Mouse (Mus musculus): ENCODE results near the gene Exph5.

Exph5 gene

DNA sequence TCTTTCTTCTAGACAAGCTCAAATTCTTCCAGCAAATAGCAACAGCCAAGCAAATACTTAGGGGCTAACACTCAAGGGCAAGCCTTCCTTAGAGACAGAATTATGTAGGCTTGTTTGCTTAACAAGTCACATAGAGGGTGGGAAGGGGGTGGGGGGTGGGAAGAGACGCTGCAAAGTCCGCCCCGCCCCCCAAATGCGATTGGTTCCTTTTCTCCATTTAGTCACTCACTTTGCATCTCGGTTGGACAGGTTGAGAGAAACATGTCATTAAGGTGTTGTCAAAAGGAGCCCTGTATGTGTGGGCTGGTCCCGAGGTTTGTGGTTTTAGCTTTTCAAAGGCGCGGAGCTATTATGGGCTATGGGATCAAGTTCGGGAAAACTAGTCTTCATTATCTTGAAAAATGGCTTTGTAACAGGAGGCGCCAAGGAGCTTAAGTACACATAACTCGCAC lies at the start of gene Exph5:
Gene Exph5 (plus strand): TSS at position 402 of the 452 bp plus-strand sequence.
- in situ Hi-C loops (cut with MseI, MboI), result no loop called here

DNA sequence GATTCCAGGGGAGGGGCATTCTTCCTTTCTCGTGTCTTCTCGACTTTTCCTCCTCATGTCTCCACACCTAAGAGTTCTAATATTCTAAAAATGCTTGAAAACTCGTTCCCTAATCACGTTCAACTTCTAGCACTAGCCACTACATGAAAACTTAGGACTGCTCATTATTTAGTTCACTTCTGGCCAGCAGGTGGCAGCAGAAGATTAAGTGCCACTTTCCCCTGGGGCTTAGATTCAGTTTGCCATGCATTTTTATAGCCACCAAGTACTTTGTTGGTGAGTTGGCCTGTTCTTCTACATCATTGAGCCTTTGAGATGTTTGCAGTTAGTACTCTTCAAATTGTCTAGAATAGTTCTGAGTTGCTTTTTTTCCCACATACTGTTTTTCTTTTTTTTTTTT lies 47.1 kb upstream of the Exph5 start:
- in situ Hi-C loops (cut with MseI, MboI), result loop anchor here in 1 of 2 experiments (5.0 kb wide), 1 partner anchor 143 kb away; no protein-coding TSS in a partner anchor

DNA sequence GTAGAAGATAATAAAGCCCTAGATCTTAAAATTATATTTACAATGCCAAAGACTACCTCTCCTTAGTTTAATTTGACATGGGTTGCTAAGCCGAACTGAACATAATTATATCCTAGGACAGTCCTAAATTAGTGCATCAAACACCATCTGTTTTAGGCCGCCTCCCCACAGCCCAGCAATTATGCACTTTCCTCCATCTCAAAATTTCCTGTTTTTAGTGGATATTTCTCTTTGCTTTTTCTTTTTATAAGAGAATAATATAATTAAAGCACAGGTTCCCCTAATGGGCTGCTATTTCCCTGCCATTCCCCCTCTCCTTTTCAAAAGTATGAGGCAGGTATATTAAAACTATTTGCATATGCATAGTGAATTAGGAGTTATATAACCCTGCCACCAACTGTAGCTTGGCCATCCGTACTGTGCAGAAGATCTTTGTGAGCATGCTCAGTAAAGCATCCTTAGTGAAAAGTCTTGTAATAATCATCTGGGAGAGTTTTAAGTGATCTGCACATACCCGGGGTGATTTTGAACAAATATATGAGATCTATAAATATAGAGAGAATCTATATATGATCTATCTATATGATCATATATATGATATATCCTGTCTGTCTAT lies 44.7 kb upstream of the Exph5 start:
- in situ Hi-C loops (cut with MseI, MboI), result loop anchor here in 1 of 2 experiments (5.0 kb wide), 1 partner anchor 141 kb away; no protein-coding TSS in a partner anchor

DNA sequence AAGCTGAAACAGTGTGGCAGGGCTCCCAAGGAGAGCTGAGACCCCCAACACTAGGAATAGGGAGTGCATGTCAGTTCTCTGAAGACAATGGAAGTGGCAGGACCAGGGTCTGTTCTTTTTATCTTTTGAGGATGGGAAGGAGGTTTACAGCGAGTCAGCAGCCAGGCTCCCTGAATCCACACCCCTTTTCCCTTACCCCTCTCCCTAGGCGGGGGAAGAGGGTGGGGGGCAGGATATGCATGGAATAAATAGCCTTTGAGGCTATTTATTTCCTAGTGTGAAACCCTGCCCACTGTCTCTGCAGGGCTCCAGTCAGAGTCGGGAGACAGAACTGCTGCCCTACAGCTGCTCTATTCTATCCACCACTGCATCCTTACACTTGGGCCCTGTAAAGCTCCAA lies 43.7 kb upstream of the Exph5 start:
- in situ Hi-C loops (cut with MseI, MboI), result loop anchor here in 1 of 2 experiments (5.0 kb wide), 1 partner anchor 140 kb away; no protein-coding TSS in a partner anchor

DNA sequence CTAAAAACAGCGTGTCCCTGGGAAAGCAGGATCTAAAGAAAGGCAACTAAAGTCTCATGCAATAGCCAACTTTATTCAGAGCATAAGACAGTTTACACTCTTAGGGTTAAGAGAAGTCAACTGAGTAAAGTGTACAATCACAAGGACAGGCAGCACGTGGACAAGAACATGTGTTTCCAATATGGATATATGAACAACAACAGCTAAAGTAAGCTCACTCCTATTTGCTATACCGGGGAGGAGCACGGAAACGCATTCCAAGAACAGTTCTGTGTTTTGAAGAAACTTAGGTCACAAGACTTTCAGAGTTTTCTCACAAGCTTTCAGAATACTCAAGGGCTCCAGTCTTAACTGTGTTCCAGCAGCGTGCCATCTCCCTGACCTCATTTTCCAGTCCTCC lies 43.3 kb upstream of the Exph5 start:
- in situ Hi-C loops (cut with MseI, MboI), result loop anchor here in 1 of 2 experiments (5.0 kb wide), 1 partner anchor 139 kb away; no protein-coding TSS in a partner anchor

DNA sequence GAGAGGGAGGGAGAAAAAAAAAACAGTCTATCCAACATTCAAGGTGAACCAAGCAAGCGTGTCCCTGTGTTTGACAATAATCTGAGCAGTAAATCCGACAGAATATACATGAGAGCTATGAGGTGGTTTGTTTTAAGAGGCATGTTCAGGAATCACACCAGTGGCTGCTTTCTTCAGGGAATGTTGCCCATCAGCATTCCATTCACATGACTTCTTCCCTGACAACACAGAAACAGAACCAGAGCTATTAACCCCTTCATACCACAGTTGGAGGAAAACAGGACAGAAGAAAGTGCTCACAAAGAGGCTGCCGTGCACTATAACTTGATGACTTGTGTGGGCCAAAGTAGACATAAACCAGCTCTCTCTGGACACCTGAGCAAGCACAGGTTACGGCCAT lies 37.1 kb upstream of the Exph5 start:
- in situ Hi-C loops (cut with MseI, MboI), result no loop called here

DNA sequence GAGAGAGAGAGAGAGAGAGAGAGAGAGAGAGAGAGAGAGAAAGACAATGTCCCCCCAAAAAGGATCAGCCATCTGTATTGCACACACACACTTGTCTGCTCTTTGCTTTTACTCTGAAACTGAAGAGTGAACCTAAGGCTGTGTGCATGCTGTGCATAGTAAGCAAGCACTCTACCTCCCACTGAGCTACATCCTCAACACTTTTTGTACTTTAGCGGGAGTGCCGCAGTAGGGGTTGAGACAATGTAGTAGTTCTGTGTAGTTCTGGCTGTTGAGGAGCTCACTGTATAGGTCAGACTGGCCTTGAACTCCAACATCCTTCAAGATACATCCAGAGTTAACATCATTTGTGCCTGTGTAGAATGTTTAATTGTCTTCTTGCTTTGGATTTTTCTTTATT lies 35.9 kb upstream of the Exph5 start:
- in situ Hi-C loops (cut with MseI, MboI), result no loop called here

DNA sequence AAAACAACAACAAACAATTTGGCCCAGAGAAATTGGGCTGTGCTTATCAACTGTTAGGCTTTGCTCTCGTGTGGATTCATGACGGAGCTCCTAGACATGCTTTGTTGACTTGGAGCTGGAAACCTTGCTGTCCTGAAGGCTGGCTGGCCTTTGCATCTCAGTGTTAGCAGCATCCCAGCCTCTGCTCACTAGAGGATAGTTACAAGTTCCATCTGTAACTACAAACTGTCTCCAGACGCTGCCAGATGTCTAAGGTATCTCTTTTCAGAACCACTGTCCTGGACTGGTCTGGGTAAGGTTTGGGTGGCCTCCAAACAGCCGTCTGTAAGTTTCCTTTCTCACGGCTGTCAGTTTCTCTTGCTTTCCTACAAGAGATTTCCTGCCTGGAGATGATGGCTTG lies 33.4 kb upstream of the Exph5 start:
- in situ Hi-C loops (cut with MseI, MboI), result no loop called here

DNA sequence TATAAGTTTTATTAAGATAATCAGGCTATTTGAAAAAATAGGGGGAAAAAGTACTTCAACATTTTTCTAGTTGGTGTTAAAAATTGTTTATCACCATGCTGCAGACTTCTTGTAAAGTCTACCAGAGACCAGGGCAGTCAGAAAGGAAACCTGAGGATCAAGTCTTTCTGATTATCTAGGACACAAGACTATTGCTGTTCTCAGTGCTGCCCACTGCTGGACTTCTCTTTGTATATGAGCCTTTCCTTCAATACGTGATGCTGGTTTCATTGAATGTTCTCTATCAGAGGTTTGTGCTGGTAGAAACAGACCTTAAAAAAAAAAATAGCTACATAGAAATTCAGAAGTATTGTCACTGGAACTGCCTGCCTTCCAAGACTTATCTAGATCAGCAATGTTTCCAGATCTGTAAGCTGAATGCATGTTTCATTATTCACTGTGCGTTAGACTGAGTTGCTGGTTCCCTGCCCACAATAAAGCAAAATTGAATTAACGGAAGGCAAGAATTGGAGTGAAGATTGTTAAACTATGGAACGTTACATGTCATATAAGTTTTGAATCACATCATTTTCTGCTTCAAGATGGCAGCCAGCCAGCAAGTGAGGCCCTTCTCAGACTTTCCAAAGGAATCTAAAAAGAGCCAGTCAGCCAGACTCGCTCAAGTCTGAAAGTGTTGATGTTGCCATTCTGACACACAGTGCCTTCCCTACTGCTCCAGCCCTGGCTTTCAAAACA lies 32.6 kb upstream of the Exph5 start:
- in situ Hi-C loops (cut with MseI, MboI), result no loop called here

DNA sequence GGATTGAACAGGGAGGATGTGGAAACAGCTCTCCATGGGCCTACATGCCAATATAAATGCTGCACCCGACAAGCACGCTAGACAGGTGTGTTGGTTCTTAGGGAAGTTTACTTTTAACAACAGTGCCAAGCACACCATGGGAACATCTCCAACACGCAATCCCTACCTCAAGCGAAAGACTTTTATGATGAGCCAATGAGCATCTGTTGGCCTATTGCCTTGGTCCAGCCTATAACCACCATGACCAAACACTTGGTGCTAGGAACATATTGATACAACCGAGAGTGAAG lies 32.1 kb upstream of the Exph5 start:
- in situ Hi-C loops (cut with MseI, MboI), result no loop called here

DNA sequence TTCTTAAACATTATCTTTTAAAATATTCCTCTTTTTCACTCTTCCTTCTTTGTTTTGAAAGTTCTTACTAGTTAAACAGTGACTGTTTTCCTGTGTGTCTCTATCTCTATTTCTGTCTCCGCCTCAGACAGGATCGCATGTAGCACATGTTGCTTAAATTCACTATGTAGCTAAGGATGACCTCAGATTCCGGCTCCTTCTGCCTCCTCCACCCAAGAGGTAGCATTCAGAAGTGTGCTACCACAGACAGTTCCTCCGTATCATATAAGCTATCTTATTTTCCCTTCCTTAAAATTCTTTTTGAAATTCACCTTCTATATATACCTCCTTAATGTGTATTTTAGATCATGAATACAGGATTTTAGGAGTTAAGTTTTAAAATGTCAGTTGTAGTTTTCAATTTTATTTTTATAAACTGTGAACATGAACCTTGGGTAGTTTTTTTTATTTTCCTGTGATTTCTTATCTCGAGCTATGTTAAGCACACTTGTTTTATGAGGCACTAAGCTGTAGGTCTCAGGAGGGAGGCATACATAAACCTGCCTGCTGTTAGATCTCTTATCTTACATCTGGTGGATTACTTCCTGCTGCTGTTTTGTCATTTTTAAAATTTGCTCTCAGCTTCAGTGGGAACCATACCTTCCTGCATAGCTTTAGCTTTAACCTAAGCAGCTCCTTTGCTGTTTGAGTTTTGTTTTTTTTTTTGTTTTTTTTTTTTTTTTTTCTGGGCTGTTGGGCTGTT lies 30.0 kb upstream of the Exph5 start:
- in situ Hi-C loops (cut with MseI, MboI), result no loop called here

DNA sequence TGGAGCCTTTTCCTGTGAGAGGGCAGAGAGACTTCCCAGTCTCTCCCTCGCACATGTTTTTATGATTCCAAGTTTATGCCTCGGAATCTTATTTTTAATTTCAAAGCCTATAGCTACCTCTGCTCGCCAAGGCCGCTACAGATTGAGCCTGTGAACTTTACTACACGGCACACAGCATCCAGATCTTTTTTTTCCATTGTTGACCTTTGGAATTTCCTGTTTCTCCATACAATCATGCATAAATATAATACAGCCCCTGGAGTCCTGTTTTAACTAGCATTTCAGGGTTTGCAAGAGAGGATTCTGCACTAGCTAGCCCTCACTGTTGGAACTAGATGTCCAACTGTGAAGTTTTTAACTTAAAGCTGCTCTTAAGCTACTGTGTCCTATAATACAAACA lies 29.3 kb upstream of the Exph5 start:
- in situ Hi-C loops (cut with MseI, MboI), result no loop called here

DNA sequence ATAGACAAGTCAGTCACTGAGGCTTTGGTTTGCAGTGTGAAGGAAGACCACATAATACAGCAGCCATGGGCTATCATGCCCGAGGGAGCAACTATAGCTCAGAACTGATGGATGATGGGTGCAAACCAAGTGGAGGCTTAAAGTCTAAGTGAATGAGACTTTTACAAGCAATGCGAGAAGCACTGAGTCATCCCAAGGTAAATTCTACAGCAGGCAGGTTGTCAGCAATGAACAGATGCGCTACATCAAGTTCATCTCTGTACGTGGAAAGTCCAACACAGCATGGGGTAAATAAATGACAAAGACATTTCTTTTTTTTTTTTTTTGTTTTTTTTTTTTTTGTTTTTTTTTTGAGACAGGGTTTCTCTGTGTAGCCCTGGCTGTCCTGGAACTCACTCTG lies 28.8 kb upstream of the Exph5 start:
- in situ Hi-C loops (cut with MseI, MboI), result no loop called here

DNA sequence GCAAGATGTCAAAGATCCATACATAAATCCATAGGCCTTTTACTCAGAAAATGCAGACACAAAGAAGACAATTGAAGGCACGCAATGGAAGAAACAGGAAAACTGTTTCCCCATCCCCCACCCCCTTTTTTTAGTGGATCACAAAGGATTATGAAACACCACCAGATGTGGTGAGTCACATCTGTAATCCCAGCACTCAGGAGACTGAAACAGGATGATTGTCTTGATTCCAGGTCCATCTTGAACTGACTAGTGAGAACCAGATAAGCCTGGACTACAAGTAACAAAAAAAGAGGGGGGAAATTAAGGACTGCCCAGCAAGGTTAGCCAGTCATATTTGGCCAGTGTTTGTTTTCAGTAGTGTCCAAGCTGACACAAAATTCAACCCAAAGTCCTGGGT lies 25.1 kb upstream of the Exph5 start:
- in situ Hi-C loops (cut with MseI, MboI), result no loop called here

DNA sequence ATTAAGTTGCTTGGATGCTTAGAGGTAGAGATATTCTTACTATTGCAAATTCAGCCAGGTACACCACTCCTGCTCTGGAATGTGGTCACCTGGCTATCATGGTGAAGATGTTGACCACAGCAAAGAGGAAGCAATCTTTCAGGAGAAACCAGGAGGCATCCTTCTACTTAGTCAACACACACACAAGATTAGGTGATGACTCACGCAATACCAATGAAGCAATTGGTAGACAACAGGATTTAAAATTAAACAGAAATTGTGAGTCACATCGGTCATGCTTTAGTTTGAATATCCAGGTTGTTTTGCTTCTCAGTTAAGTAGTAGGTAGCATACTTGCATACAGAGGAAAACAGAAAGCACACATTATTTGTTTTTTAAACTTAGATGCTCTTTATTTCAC lies 22.5 kb upstream of the Exph5 start:
- in situ Hi-C loops (cut with MseI, MboI), result no loop called here

DNA sequence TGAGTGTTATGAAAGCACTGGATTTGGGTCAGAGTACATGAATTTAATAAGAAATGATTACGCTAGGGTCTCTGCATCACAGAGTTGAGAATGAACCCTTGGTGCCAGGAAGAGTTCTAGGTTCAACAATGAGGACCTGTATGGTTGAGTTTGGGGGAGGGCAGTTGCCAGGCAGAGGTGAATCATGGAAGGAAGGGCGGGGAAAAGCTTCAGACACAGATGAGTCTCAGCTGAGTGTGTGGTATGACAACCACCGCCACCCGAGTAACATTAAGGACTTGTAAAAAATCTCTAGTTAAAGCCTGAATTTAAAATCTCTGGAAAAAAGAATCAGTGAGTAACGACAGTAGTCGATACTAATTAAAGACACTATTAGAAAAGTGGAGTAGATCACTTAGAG lies 14.7 kb upstream of the Exph5 start:
- in situ Hi-C loops (cut with MseI, MboI), result no loop called here

DNA sequence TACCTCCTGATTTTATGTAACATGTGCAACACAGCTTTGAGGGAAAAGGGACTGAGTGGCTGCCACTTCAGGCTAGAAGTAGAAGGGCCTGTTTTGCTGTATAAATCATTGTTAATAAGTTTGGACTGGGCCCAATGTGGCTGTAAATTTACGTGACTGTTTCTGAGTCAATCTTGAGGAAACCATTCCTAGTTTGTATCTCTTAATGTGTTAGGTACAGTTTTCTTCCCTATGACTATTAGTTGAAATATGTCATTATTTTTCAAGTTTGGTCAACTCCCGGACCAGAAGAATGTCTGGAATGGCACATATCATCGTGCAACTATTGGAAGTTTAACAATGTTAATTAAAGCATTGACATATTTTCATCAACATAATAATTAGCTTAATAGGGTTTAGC lies 11.5 kb upstream of the Exph5 start:
- in situ Hi-C loops (cut with MseI, MboI), result no loop called here

DNA sequence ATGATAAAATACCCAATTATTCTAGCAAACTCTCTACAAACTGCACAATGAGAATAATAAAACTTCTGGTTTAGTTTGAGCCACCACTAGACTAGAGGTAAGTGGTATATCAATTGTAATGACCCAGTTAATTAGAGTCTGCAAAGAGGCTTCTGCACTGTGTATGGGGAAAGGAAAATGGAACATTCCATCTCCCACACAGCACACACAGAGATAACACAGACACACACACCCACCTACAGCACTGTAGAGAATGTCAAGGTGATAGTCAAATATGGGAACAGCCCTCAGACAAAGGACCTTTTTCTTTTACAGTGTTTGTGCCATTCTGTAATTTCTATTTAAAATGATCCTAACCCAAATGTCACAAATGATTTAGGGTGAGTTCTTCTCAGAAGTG lies 8.6 kb upstream of the Exph5 start:
- in situ Hi-C loops (cut with MseI, MboI), result no loop called here

DNA sequence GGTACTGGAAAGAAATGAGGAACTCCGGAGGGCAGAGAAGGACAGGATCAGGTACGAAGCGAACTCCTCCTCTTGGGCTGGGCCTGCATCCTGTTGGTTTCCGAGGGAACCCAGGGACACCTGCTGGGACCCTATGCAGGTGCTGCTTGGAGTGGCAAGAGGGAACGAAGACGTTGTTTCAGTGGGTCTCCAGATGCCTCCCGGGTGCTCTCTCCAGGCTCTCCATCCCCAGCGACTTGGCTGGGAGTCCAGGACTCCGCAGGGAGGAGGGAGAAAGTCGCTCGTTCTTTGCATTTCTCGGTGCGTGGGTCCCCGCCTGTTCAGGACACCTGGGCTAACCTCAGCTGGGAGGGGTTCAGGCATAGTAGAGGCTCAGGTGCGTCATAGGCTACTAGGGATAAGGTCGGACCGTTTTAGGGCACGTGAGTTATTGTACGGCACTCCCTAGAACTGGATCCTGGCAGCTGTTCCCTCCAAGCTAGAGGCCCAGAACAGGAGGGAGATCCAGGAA lies 386 bp downstream of the Exph5 start:
- in situ Hi-C loops (cut with MseI, MboI), result no loop called here

DNA sequence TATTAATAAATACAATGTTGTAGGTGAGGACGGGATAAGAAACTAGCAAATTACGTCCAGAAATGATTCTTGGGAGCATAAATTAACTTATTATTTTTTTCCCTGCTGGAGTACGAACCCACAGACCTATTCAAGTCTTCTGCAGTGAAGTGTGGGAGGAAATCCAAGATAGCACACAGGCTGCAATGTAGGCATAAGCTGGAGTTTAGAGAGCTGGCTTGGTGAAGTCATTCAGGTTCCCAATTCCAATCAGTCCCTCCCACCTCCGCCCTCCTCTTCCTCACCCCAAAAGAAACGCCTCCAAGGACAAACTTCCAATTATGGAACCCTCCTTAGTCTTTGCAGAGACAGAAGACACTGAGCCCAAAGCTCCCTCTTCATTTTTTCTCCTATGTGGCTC lies 945 bp downstream of the Exph5 start:
- in situ Hi-C loops (cut with MseI, MboI), result no loop called here

DNA sequence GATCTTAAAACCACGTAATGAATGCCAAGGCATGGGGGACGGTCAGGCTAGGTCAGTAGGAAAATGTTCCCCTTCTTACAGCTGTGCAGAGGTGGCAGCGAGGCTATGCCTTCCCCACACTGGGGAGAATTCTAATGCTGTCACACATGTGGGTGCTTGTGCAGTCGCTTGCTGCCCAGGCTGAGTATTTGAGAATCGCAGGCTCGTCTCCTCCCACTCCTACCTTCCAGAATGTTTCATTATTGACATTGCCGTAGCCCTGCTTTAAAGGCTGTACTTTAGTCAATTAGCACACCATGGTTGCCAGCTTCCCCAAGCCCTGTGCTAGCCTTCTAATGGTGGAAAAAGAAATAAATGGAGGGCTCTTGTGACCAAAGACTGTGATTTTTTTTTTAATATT lies 6.4 kb downstream of the Exph5 start:
- in situ Hi-C loops (cut with MseI, MboI), result no loop called here

DNA sequence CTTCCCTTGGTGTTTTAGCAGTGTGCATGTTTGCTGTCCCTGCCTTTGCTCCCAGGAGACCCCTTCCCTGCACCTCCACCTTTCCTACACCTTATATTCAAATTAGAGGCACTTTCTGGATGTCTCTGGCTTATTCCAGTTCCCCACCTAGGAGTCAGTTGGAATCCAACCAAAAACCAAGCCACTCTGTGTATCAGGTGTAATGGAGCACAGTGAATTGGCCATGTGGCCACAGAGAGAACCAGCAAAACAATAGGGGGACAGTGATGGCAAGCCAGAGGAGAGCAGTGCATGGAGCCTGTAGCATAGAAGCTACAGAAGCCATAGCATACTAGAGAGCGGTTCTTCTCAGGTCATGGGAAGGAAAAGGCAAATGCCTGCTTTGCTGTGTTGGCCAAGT lies 11.5 kb downstream of the Exph5 start:
- in situ Hi-C loops (cut with MseI, MboI), result no loop called here
